Mouse (Mus musculus): Measurements from ENCODE around the gene Lrp10. TPM values are rescaled to one million over a fixed set of nuclear protein-coding genes. Genes with fewer than 3 reads are reported as not detected.

The Lrp10 gene
- polyA plus RNA-seq, 1 experiment from 2014 or later: 26.6 TPM

- no peaks in the 10 kb centered on the region for H3K36me3 ChIP-seq (ENCODE audit: control insufficient read depth, insufficient read depth, low read length)
- H3K9ac ChIP-seq (ENCODE audit: low read length): peak overlapping the region; percentile 33
- H3K27me3 ChIP-seq (ENCODE audit: control insufficient read depth, insufficient read depth, low read length): peaks cover 9% of the 10 kb centered on the region; the same call in 1 of the 2 replicates
- H3K9me3 ChIP-seq (ENCODE audit: control insufficient read depth, low read length): peaks cover 2% of the 10 kb centered on the region; the same call in 1 of the 2 replicates
- H3K4me2 ChIP-seq (ENCODE audit: low read depth): peak overlapping the region; percentile 43
- ATAC-seq (ENCODE audit: insufficient read depth, low FRiP score, low TSS enrichment) (no peak), DNase-seq (ENCODE audit: low spot score) (peak; percentile 47)
- H3K4me3 ChIP-seq (ENCODE audit: low read depth, low read length): peak overlapping the region; percentile 31
- WGBS: 1% methylated on average over 40 of the region's 40 CpGs
- H3K4me1 ChIP-seq (ENCODE audit: control insufficient read depth, insufficient read depth, low read length): peaks cover 4% of the 10 kb centered on the region
- H3K27ac ChIP-seq (ENCODE audit: low read depth, low read length): no peak overlapping the region
These were observed 15.5 kb downstream of the Lrp10 start for GRCm38 (mm10) chr14:54479451-54479920.

- no peak overlapping the region for H3K27ac ChIP-seq (ENCODE audit: low read depth, low read length)
These were observed 16.7 kb downstream of the Lrp10 start for GRCm38 (mm10) chr14:54480673-54481072.

GRCm38 (mm10) chr14:54481402-54481801 lies 17.5 kb downstream of the Lrp10 start:
- DNase-seq (ENCODE audit: low spot score): no peak
- peaks cover 2% of the 10 kb centered on the region; the same call in 1 of the 2 replicates for H3K9me3 ChIP-seq (ENCODE audit: control insufficient read depth, low read length)
- 79% methylated on average over 8 of the region's 8 CpGs for WGBS
- peaks cover 9% of the 10 kb centered on the region; the same call in 1 of the 2 replicates for H3K27me3 ChIP-seq (ENCODE audit: control insufficient read depth, insufficient read depth, low read length)
- H3K4me2 ChIP-seq (ENCODE audit: low read depth): no peak overlapping the region
- H3K27ac ChIP-seq (ENCODE audit: low read depth, low read length): no peak overlapping the region
- no peak for ATAC-seq (ENCODE audit: insufficient read depth, low FRiP score, low TSS enrichment)
- no peaks in the 10 kb centered on the region; the same call in 1 of the 2 replicates for H3K4me1 ChIP-seq (ENCODE audit: control insufficient read depth, insufficient read depth, low read length)
- H3K36me3 ChIP-seq (ENCODE audit: control insufficient read depth, insufficient read depth, low read length): no peaks in the 10 kb centered on the region
- H3K4me3 ChIP-seq (ENCODE audit: low read depth, low read length): no peak overlapping the region
- no peak overlapping the region for H3K9ac ChIP-seq (ENCODE audit: low read length)

More at GRCm38 (mm10) chr14:54480673-54481072, 16.7 kb downstream of the Lrp10 start:
- ATAC-seq (ENCODE audit: insufficient read depth, low FRiP score, low TSS enrichment): no peak
- Histone ChIP-seq H3K27me3 (ENCODE audit: control insufficient read depth, insufficient read depth, low read length) (peaks cover 9% of the 10 kb centered on the region; the same call in 1 of the 2 replicates), H3K4me1 (ENCODE audit: control insufficient read depth, insufficient read depth, low read length) (peaks cover 2% of the 10 kb centered on the region), H3K9ac (ENCODE audit: low read length) (no peak overlapping the region), H3K4me3 (ENCODE audit: low read depth, low read length) (no peak overlapping the region), H3K4me2 (ENCODE audit: low read depth) (no peak overlapping the region), H3K36me3 (ENCODE audit: control insufficient read depth, insufficient read depth, low read length) (no peaks in the 10 kb centered on the region), H3K9me3 (ENCODE audit: control insufficient read depth, low read length) (peaks cover 2% of the 10 kb centered on the region; the same call in 1 of the 2 replicates)
- no peak for DNase-seq (ENCODE audit: low spot score)
- WGBS: 72% methylated on average over 6 of the region's 6 CpGs

GRCm38 (mm10) chr14:54482498-54482897 lies 18.6 kb downstream of the Lrp10 start:
- H3K36me3 ChIP-seq (ENCODE audit: control insufficient read depth, insufficient read depth, low read length): no peaks in the 10 kb centered on the region
- ATAC-seq (ENCODE audit: insufficient read depth, low FRiP score, low TSS enrichment) (no peak), DNase-seq (ENCODE audit: low spot score) (peak; percentile 44)
- H3K9ac ChIP-seq (ENCODE audit: low read length): no peak overlapping the region
- no peaks in the 10 kb centered on the region; the same call in 1 of the 2 replicates for H3K4me1 ChIP-seq (ENCODE audit: control insufficient read depth, insufficient read depth, low read length)
- H3K4me3 ChIP-seq (ENCODE audit: low read depth, low read length): no peak overlapping the region
- H3K9me3 ChIP-seq (ENCODE audit: control insufficient read depth, low read length): peaks cover 2% of the 10 kb centered on the region; the same call in 1 of the 2 replicates
- peaks cover 9% of the 10 kb centered on the region; the same call in 1 of the 2 replicates for H3K27me3 ChIP-seq (ENCODE audit: control insufficient read depth, insufficient read depth, low read length)
- H3K4me2 ChIP-seq (ENCODE audit: low read depth): no peak overlapping the region
- no peak overlapping the region for H3K27ac ChIP-seq (ENCODE audit: low read depth, low read length)
- WGBS: 37% methylated on average over 9 of the region's 9 CpGs

GRCm38 (mm10) chr14:54485899-54486298 lies 22.0 kb downstream of the Lrp10 start:
- Histone ChIP-seq H3K27me3 (ENCODE audit: control insufficient read depth, insufficient read depth, low read length) (no peaks in the 10 kb centered on the region), H3K4me2 (ENCODE audit: low read depth) (no peak overlapping the region), H3K9me3 (ENCODE audit: control insufficient read depth, low read length) (peaks cover 2% of the 10 kb centered on the region; the same call in 1 of the 2 replicates), H3K36me3 (ENCODE audit: control insufficient read depth, insufficient read depth, low read length) (no peaks in the 10 kb centered on the region), H3K4me1 (ENCODE audit: control insufficient read depth, insufficient read depth, low read length) (no peaks in the 10 kb centered on the region), H3K27ac (ENCODE audit: low read depth, low read length) (no peak overlapping the region), H3K4me3 (ENCODE audit: low read depth, low read length) (no peak overlapping the region), H3K9ac (ENCODE audit: low read length) (no peak overlapping the region)
- ATAC-seq (ENCODE audit: insufficient read depth, low FRiP score, low TSS enrichment): no peak
- WGBS: 93% methylated on average over 7 of the region's 7 CpGs
- DNase-seq (ENCODE audit: low spot score): no peak

DNA sequence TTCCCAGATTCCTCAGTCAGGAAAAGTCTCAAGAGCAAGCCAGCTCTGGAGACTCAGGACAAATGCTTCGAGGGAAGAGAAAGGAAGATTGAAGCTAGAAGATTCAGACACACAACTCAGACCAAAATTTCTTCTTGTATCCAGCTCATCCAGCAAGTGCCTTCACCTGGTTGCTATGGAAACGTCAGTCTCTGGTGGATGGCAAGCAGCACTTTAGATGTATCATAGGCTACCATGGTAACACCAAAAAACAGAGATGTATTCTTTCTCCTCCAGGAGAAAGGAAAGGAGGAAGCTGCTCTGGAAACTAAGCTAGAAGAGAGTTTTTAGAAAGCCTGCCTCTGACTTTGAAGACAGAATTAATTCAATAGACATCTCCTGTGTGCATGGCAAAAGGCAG lies 23.8 kb downstream of the Lrp10 start:
- H3K27ac ChIP-seq (ENCODE audit: low read depth, low read length): no peak overlapping the region
- H3K9me3 ChIP-seq (ENCODE audit: control insufficient read depth, low read length): no peaks in the 10 kb centered on the region; the same call in 1 of the 2 replicates
- no peak overlapping the region for H3K4me2 ChIP-seq (ENCODE audit: low read depth)
- ATAC-seq (ENCODE audit: insufficient read depth, low FRiP score, low TSS enrichment): no peak
- DNase-seq (ENCODE audit: low spot score): no peak
- WGBS: 76% methylated on average over 2 of the region's 2 CpGs
- H3K4me1 ChIP-seq (ENCODE audit: control insufficient read depth, insufficient read depth, low read length): no peaks in the 10 kb centered on the region
- H3K4me3 ChIP-seq (ENCODE audit: low read depth, low read length): no peak overlapping the region
- no peaks in the 10 kb centered on the region for H3K27me3 ChIP-seq (ENCODE audit: control insufficient read depth, insufficient read depth, low read length)
- H3K36me3 ChIP-seq (ENCODE audit: control insufficient read depth, insufficient read depth, low read length): no peaks in the 10 kb centered on the region
- H3K9ac ChIP-seq (ENCODE audit: low read length): no peak overlapping the region

- Histone ChIP-seq H3K4me2 (ENCODE audit: low read depth) (no peak overlapping the region), H3K4me1 (ENCODE audit: control insufficient read depth, insufficient read depth, low read length) (no peaks in the 10 kb centered on the region), H3K27ac (ENCODE audit: low read depth, low read length) (no peak overlapping the region), H3K9me3 (ENCODE audit: control insufficient read depth, low read length) (no peaks in the 10 kb centered on the region), H3K36me3 (ENCODE audit: control insufficient read depth, insufficient read depth, low read length) (no peaks in the 10 kb centered on the region), H3K27me3 (ENCODE audit: control insufficient read depth, insufficient read depth, low read length) (no peaks in the 10 kb centered on the region), H3K9ac (ENCODE audit: low read length) (no peak overlapping the region), H3K4me3 (ENCODE audit: low read depth, low read length) (no peak overlapping the region)
- ATAC-seq (ENCODE audit: insufficient read depth, low FRiP score, low TSS enrichment) (no peak), DNase-seq (ENCODE audit: low spot score) (no peak)
These were observed 24.4 kb downstream of the Lrp10 start for GRCm38 (mm10) chr14:54488350-54488749.

- no peak for ATAC-seq (ENCODE audit: insufficient read depth, low FRiP score, low TSS enrichment)
These were observed 28.6 kb downstream of the Lrp10 start for GRCm38 (mm10) chr14:54492345-54493131.

DNA sequence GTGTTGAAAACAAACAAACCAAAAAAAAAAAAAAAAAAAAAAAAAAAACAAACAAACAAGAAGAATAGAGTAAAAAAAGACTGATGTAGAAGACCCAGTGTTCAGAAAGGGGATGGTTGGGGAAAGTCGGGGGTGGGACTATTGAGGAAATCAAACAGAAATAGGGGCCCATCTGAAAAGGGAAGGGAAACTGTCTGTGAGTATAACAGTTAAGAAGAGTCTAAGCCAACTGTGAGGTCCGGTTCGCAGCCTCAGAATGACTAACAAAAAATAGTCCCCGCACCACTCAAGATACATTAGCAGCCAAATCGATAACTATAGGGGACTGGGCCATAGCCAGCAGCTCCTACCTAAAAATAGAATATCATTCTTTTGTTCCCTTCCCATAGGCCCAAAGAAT lies 29.3 kb downstream of the Lrp10 start:
- Histone ChIP-seq H3K27me3 (ENCODE audit: control insufficient read depth, insufficient read depth, low read length) (no peaks in the 10 kb centered on the region), H3K27ac (ENCODE audit: low read depth, low read length) (no peak overlapping the region), H3K4me1 (ENCODE audit: control insufficient read depth, insufficient read depth, low read length) (no peaks in the 10 kb centered on the region), H3K9ac (ENCODE audit: low read length) (no peak overlapping the region), H3K4me3 (ENCODE audit: low read depth, low read length) (no peak overlapping the region), H3K4me2 (ENCODE audit: low read depth) (no peak overlapping the region), H3K9me3 (ENCODE audit: control insufficient read depth, low read length) (no peaks in the 10 kb centered on the region), H3K36me3 (ENCODE audit: control insufficient read depth, insufficient read depth, low read length) (no peaks in the 10 kb centered on the region)
- ATAC-seq (ENCODE audit: insufficient read depth, low FRiP score, low TSS enrichment): no peak
- DNase-seq (ENCODE audit: low spot score): no peak
- whole genome bisulfite sequencing: 97% methylated on average over 5 of the region's 5 CpGs

More at GRCm38 (mm10) chr14:54492345-54493131, 28.6 kb downstream of the Lrp10 start:
- Histone ChIP-seq H3K27ac (ENCODE audit: low read depth, low read length) (no peak overlapping the region), H3K9ac (ENCODE audit: low read length) (no peak overlapping the region), H3K9me3 (ENCODE audit: control insufficient read depth, low read length) (no peaks in the 10 kb centered on the region), H3K36me3 (ENCODE audit: control insufficient read depth, insufficient read depth, low read length) (no peaks in the 10 kb centered on the region), H3K4me2 (ENCODE audit: low read depth) (no peak overlapping the region), H3K4me3 (ENCODE audit: low read depth, low read length) (no peak overlapping the region), H3K27me3 (ENCODE audit: control insufficient read depth, insufficient read depth, low read length) (no peaks in the 10 kb centered on the region), H3K4me1 (ENCODE audit: control insufficient read depth, insufficient read depth, low read length) (no peaks in the 10 kb centered on the region)
- 68% methylated on average over 18 of the region's 18 CpGs for WGBS
- no peak for DNase-seq (ENCODE audit: low spot score)

Measured in neural tube, embryonic 11.5 days (tissue).